Mouse (Mus musculus) MEL (cell line): Measurements from ENCODE around the gene 1700022I11Rik. TPM values are rescaled to one million over a fixed set of nuclear protein-coding genes. Genes with fewer than 3 reads are reported as not detected.

Experiments
- DNase-seq: peaks from one replicate; pipeline ENCODE4 v3.0.0; 2011; ENCODE audit warnings: low read depth, low spot score
- H3K27ac ChIP-seq: 2 replicates; pipeline ENCODE4 v1.5.1; 2012; ENCODE audit warnings: low read depth, mild to moderate bottlenecking, control low read depth, low read length, moderate library complexity; ENCODE audit not compliant: control insufficient read depth
- H3K27me3 ChIP-seq, 2 experiments: fragments of 150-350 bp in 1 of 2; sonication (generic) in 1 of 2; 2 replicates each; pipeline ENCODE4 v1.6.1; 2012; ENCODE audit warnings: low read length in 2 of 2, mild to moderate bottlenecking in 2 of 2, improper control_type of control experiment in 1 of 2, moderate library complexity in 1 of 2; ENCODE audit not compliant: insufficient read depth in 2 of 2, control insufficient read depth in 1 of 2
- H3K36me3 ChIP-seq, 2 experiments: 2 replicates each; pipeline ENCODE4 v1.6.1; 2012 to 2014; ENCODE audit warnings: low read length in 2 of 2, improper control_type of control experiment in 1 of 2, inconsistent platforms in 1 of 2, mild to moderate bottlenecking in 1 of 2; ENCODE audit not compliant: insufficient read depth in 2 of 2, control insufficient read depth in 1 of 2
- H3K4me1 ChIP-seq, 2 experiments: fragments of 150-350 bp in 1 of 2; sonication (generic) in 1 of 2; 2 replicates each; pipeline ENCODE4 v1.6.1; 2012; ENCODE audit warnings: low read length in 2 of 2, improper control_type of control experiment in 1 of 2, mild to moderate bottlenecking in 1 of 2; ENCODE audit not compliant: insufficient read depth in 2 of 2, control insufficient read depth in 1 of 2
- H3K4me3 ChIP-seq, 2 experiments: fragments of 150-350 bp in 1 of 2; sonication (generic) in 1 of 2; 2 replicates each; pipeline ENCODE4 v1.5.1; 2012; ENCODE audit warnings: low read depth in 2 of 2, low read length in 2 of 2, mild to moderate bottlenecking in 2 of 2, moderate library complexity in 2 of 2, control low read depth in 1 of 2, improper control_type of control experiment in 1 of 2; ENCODE audit not compliant: control insufficient read depth in 1 of 2, insufficient read depth in 1 of 2
- H3K79me2 ChIP-seq: 2 replicates; pipeline ENCODE4 v1.6.1; 2012; ENCODE audit warnings: mild to moderate bottlenecking, low read length, moderate library complexity; ENCODE audit not compliant: control insufficient read depth, poor library complexity, insufficient read depth
- H3K9ac ChIP-seq: 2 replicates; pipeline ENCODE4 v1.6.1; 2012; ENCODE audit warnings: low read depth, mild to moderate bottlenecking, control low read depth, low read length, moderate library complexity; ENCODE audit not compliant: control insufficient read depth, poor library complexity, severe bottlenecking
- H3K9me3 ChIP-seq: fragments of 150-350 bp; sonication (generic); replicated peaks from 2 replicates; pipeline ENCODE4 v1.6.1; 2012; ENCODE audit warnings: mild to moderate bottlenecking, low read length, improper control_type of control experiment, moderate library complexity; ENCODE audit not compliant: insufficient read depth
- BHLHE40 ChIP-seq: IDR thresholded peaks from 2 replicates; pipeline ENCODE4 v1.6.1; 2012; ENCODE audit warnings: low read depth, mild to moderate bottlenecking, inconsistent platforms, low read length, improper control_type of control experiment, borderline replicate concordance
- CHD1 ChIP-seq: IDR thresholded peaks from 2 replicates; pipeline ENCODE4 v1.6.1; 2012; ENCODE audit warnings: low read depth, mild to moderate bottlenecking, inconsistent platforms, low read length, improper control_type of control experiment
- CHD2 ChIP-seq: IDR thresholded peaks from 2 replicates; pipeline ENCODE4 v1.6.1; 2011; ENCODE audit warnings: low read length, improper control_type of control experiment
- CTCF ChIP-seq, 3 experiments: IDR thresholded peaks in 2 of 3; conservative IDR thresholded peaks in 1 of 3; 2 replicates each; pipeline ENCODE4 v1.5.1; 2011 to 2012; ENCODE audit warnings: low read length in 3 of 3, low read depth in 2 of 3, mild to moderate bottlenecking in 2 of 3, improper control_type of control experiment in 1 of 3, inconsistent platforms in 1 of 3, mixed read lengths in 1 of 3, moderate library complexity in 1 of 3; ENCODE audit not compliant: control insufficient read depth in 1 of 3, insufficient read depth in 1 of 3, poor library complexity in 1 of 3, severe bottlenecking in 1 of 3
- ELF1 ChIP-seq: IDR thresholded peaks from 2 replicates; pipeline ENCODE4 v1.6.1; 2014; ENCODE audit warnings: low read depth, mild to moderate bottlenecking, inconsistent platforms, low read length, improper control_type of control experiment, moderate library complexity
- EP300 ChIP-seq, 2 experiments: IDR thresholded peaks; 2 replicates each; pipeline ENCODE4 v1.6.1; 2011; ENCODE audit warnings: improper control_type of control experiment in 2 of 2, low read length in 2 of 2, low read depth in 1 of 2, mild to moderate bottlenecking in 1 of 2
- ETS1 ChIP-seq: IDR thresholded peaks from 2 replicates; pipeline ENCODE4 v1.6.1; 2012; ENCODE audit warnings: low read depth, mild to moderate bottlenecking, inconsistent platforms, low read length, improper control_type of control experiment, moderate library complexity
- GABPA ChIP-seq: IDR thresholded peaks from 2 replicates; pipeline ENCODE4 v1.6.1; 2012; ENCODE audit warnings: low read depth, mild to moderate bottlenecking, inconsistent platforms, low read length, improper control_type of control experiment, moderate library complexity
- GATA1 ChIP-seq: IDR thresholded peaks from 2 replicates; pipeline ENCODE4 v1.6.1; 2011; ENCODE audit warnings: low read depth, low read length, improper control_type of control experiment
- HCFC1 ChIP-seq: IDR thresholded peaks from 2 replicates; pipeline ENCODE4 v1.6.1; 2012; ENCODE audit warnings: low read depth, mild to moderate bottlenecking, inconsistent platforms, low read length, improper control_type of control experiment, moderate library complexity
- JUND ChIP-seq: IDR thresholded peaks from 2 replicates; pipeline ENCODE4 v1.6.1; 2011; ENCODE audit warnings: low read depth, mild to moderate bottlenecking, improper control_type of control experiment, low read length
- KAT2A ChIP-seq: conservative IDR thresholded peaks from 2 replicates; pipeline ENCODE4 v1.6.1; 2012; ENCODE audit warnings: low read depth, low read length, improper control_type of control experiment, inconsistent platforms
- MAX ChIP-seq: IDR thresholded peaks from 2 replicates; pipeline ENCODE4 v1.6.1; 2011; ENCODE audit warnings: low read length, improper control_type of control experiment
- MAZ ChIP-seq: IDR thresholded peaks from 2 replicates; pipeline ENCODE4 v1.6.1; 2012; ENCODE audit warnings: low read depth, mild to moderate bottlenecking, inconsistent platforms, low read length, improper control_type of control experiment
- MEF2A ChIP-seq: IDR thresholded peaks from 2 replicates; pipeline ENCODE4 v1.6.1; 2014; ENCODE audit warnings: low read depth, mild to moderate bottlenecking, inconsistent platforms, low read length, improper control_type of control experiment; ENCODE audit not compliant: poor library complexity, insufficient replicate concordance, severe bottlenecking; ENCODE audit errors: extremely low read depth
- MXI1 ChIP-seq: IDR thresholded peaks from 2 replicates; pipeline ENCODE4 v1.6.1; 2011; ENCODE audit warnings: mild to moderate bottlenecking, low read depth, low read length, improper control_type of control experiment
- MYC ChIP-seq: IDR thresholded peaks from 2 replicates; pipeline ENCODE4 v1.6.1; 2011; ENCODE audit warnings: low read depth, mild to moderate bottlenecking, low read length, improper control_type of control experiment, moderate library complexity
- NELFE ChIP-seq: IDR thresholded peaks from 2 replicates; pipeline ENCODE4 v1.6.1; 2011; ENCODE audit warnings: low read depth, low read length, improper control_type of control experiment
- NRF1 ChIP-seq: IDR thresholded peaks from 2 replicates; pipeline ENCODE4 v1.6.1; 2014; ENCODE audit warnings: low read depth, mild to moderate bottlenecking, inconsistent platforms, low read length, improper control_type of control experiment, moderate library complexity; ENCODE audit not compliant: poor library complexity, insufficient read depth, severe bottlenecking
- POLR2A ChIP-seq, 2 experiments: IDR thresholded peaks; 2 replicates each; pipeline ENCODE4 v1.6.1; 2011 to 2012; ENCODE audit warnings: low read length in 2 of 2, mild to moderate bottlenecking in 2 of 2, control low read depth in 1 of 2, improper control_type of control experiment in 1 of 2, low read depth in 1 of 2, moderate library complexity in 1 of 2; ENCODE audit not compliant: control insufficient read depth in 1 of 2, insufficient read depth in 1 of 2, poor library complexity in 1 of 2
- POLR2AphosphoS2 ChIP-seq: IDR thresholded peaks from 2 replicates; pipeline ENCODE4 v1.6.1; 2011; ENCODE audit warnings: low read length, improper control_type of control experiment
- POLR2AphosphoS5 ChIP-seq: IDR thresholded peaks from 2 replicates; pipeline ENCODE4 v1.6.1; 2012; ENCODE audit warnings: low read depth, borderline replicate concordance, mild to moderate bottlenecking, inconsistent platforms, low read length, moderate library complexity, mixed read lengths
- RAD21 ChIP-seq: IDR thresholded peaks from 2 replicates; pipeline ENCODE4 v1.6.1; 2011; ENCODE audit warnings: mild to moderate bottlenecking, low read depth, low read length, improper control_type of control experiment
- RCOR1 ChIP-seq: IDR thresholded peaks from 2 replicates; pipeline ENCODE4 v1.6.1; 2012; ENCODE audit warnings: low read depth, mild to moderate bottlenecking, inconsistent platforms, low read length, improper control_type of control experiment
- SIN3A ChIP-seq: IDR thresholded peaks from 2 replicates; pipeline ENCODE4 v1.6.1; 2012; ENCODE audit warnings: low read length, improper control_type of control experiment, inconsistent platforms
- SMC3 ChIP-seq: IDR thresholded peaks from 2 replicates; pipeline ENCODE4 v1.6.1; 2011; ENCODE audit warnings: low read depth, low read length, improper control_type of control experiment
- TAL1 ChIP-seq: IDR thresholded peaks from 2 replicates; pipeline ENCODE4 v1.6.1; 2012; ENCODE audit warnings: mild to moderate bottlenecking, inconsistent platforms, low read length, moderate library complexity, mixed read lengths
- TBP ChIP-seq: IDR thresholded peaks from 2 replicates; pipeline ENCODE4 v1.8.0; 2011; ENCODE audit warnings: low read depth, low read length, improper control_type of control experiment
- TCF12 ChIP-seq: IDR thresholded peaks from 2 replicates; pipeline ENCODE4 v1.6.1; 2014; ENCODE audit warnings: low read depth, mild to moderate bottlenecking, inconsistent platforms, low read length, improper control_type of control experiment, moderate library complexity
- UBTF ChIP-seq: IDR thresholded peaks from 2 replicates; pipeline ENCODE4 v1.6.1; 2012; ENCODE audit warnings: low read depth, mild to moderate bottlenecking, inconsistent platforms, low read length, improper control_type of control experiment, moderate library complexity, borderline replicate concordance; ENCODE audit not compliant: insufficient read depth
- USF1 ChIP-seq: IDR thresholded peaks from 2 replicates; pipeline ENCODE4 v1.6.1; 2014; ENCODE audit warnings: low read depth, mild to moderate bottlenecking, inconsistent platforms, low read length, improper control_type of control experiment, moderate library complexity
- USF2 ChIP-seq, 2 experiments: IDR thresholded peaks; 2 replicates each; pipeline ENCODE4 v1.6.1; 2011 to 2012; ENCODE audit warnings: improper control_type of control experiment in 2 of 2, low read length in 2 of 2, borderline replicate concordance in 1 of 2, inconsistent platforms in 1 of 2, low read depth in 1 of 2, mild to moderate bottlenecking in 1 of 2; ENCODE audit not compliant: insufficient read depth in 1 of 2
- ZKSCAN1 ChIP-seq: IDR thresholded peaks from 2 replicates; pipeline ENCODE4 v1.6.1; 2012; ENCODE audit warnings: low read depth, mild to moderate bottlenecking, inconsistent platforms, low read length, improper control_type of control experiment, moderate library complexity
- ZMIZ1 ChIP-seq: IDR thresholded peaks from 2 replicates; pipeline ENCODE4 v1.6.1; 2012; ENCODE audit warnings: low read depth, mild to moderate bottlenecking, inconsistent platforms, low read length, improper control_type of control experiment, moderate library complexity
- ZNF384 ChIP-seq: IDR thresholded peaks from 2 replicates; pipeline ENCODE4 v1.6.1; 2012; ENCODE audit warnings: low read depth, mild to moderate bottlenecking, inconsistent platforms, low read length, improper control_type of control experiment
- polyA plus RNA-seq, 2 experiments: library from polyadenylated mRNA; stranded (reverse) in 1 of 2; unstranded in 1 of 2; fragments of >175 nt in 1 of 2; fragments of >200 nt in 1 of 2; gene quantifications; 2 replicates each; pipeline versions ENCODE4 v1.2.1 to v1.2.4; 2012; ENCODE audit warnings: low replicate concordance in 2 of 2, low read depth in 1 of 2; ENCODE audit not compliant: insufficient read length in 2 of 2, insufficient read depth in 1 of 2, missing spikeins in 1 of 2
- total RNA-seq: library from RNA; depleted of rRNA; stranded (reverse); fragments of 300-350 nt; gene quantifications from 2 replicates; pipeline ENCODE4 v1.2.3, GENCODE M21; 2012

The 1700022I11Rik gene
- total and polyA plus RNA-seq, 3 experiments: 0.39 to 0.54 TPM; not detected in 1

DNA sequence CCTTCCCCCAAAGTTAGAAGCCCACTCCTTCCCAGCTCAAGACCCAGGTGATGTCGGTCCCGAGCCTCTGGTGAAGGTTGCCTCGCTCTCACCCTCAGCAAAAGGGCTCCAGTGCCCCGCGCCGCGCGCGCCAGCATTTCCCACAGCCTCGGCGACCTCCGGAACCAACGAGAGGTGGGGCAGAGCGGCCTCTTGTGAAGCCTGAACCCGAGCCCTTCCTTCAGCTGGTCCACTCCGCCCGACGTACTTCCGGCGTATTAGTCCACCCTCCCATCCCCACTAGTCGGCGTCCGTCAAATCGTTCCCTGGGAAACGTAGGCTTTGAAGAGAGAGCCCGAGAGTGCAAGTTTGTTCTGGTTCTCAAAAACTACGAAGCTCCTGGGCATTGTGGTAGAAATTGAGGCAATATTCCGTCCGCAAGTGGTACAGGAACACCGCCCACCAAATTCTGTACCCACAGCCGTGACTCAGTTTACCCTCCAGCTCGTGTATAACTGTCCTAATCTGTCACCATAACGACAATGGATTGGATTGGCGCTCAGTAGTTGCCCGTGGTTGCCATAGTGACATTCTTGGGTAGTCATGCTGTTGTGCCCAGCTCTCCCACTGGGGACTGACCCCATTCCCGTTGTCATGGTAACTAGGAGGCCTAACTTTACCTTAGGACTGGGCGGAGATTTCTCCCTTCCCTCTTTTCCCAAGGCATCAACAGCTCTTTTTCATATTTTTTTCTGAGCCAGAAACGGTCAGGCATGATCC is 62.0 kb downstream of the 1700022I11Rik start, which contains the start of gene Stoml2:
Stoml2 (minus strand) TSS at position 474 of the 759 bp plus-strand sequence.
- Histone ChIP-seq H3K27ac (peak within 1 kb of the TSS; percentile 75), H3K79me2 (peaks cover 16% of the 10 kb centered on the region), H3K4me3 (peak within 1 kb of the TSS; percentile 84 to 93), H3K9me3 (no peaks in the 10 kb centered on the region), H3K36me3 (peaks cover 1 to 5% of the 10 kb centered on the region in 2 experiments; a peak in 3 of 4 replicates), H3K9ac (peak within 1 kb of the TSS; percentile 88), H3K4me1 (peaks cover 4 to 9% of the 10 kb centered on the region in 2 experiments; a peak in 3 of 4 replicates), H3K27me3 (no peaks in the 10 kb centered on the region)
- no peak for TF ChIP-seq NRF1
- peak; percentile 93 for TF ChIP-seq MAZ
- peak; percentile 79 for TF ChIP-seq ELF1
- TF ChIP-seq POLR2A (IDR thresholded peaks at IDR 0.05; ENCODE audit: control insufficient read depth in 1 of 2, insufficient read depth in 1 of 2, low read depth in 1 of 2, low read length in 2 of 2, poor library complexity in 1 of 2): peak; percentile 49 to 82; a peak in 3 of 4 replicates
- TF ChIP-seq ZMIZ1: peak; percentile 82
- TF ChIP-seq ETS1: peak; percentile 86
- peak; percentile 94 for TF ChIP-seq NELFE
- TF ChIP-seq RCOR1: no peak
- TF ChIP-seq MEF2A: no peak
- peak; percentile 63; the same call in 1 of the 2 replicates for TF ChIP-seq MAX
- no peak for TF ChIP-seq ZKSCAN1
- TF ChIP-seq MXI1: peak; percentile 49
- no peak for TF ChIP-seq JUND
- peak; percentile 61 for TF ChIP-seq ZNF384
- TF ChIP-seq RAD21: no peak
- TF ChIP-seq GABPA: peak; percentile 62; the same call in 1 of the 2 replicates
- TF ChIP-seq POLR2AphosphoS5: no peak
- TF ChIP-seq EP300 (IDR thresholded peaks at IDR 0.05; ENCODE audit: low read depth in 1 of 2, low read length in 2 of 2): peak in 1 of 2 experiments; percentile 25; a peak in 1 of 4 replicates
- peak; percentile 76; the same call in 1 of the 2 replicates for TF ChIP-seq MYC
- peak; percentile 98 for TF ChIP-seq SIN3A
- TF ChIP-seq GATA1: no peak
- TF ChIP-seq USF1: peak; percentile 49; the same call in 1 of the 2 replicates
- no peak for TF ChIP-seq TAL1
- TF ChIP-seq TCF12: peak; percentile 77
- TF ChIP-seq CHD2: no peak
- TF ChIP-seq TBP: peak; percentile 89
- peak; percentile 59; the same call in 1 of the 2 replicates for TF ChIP-seq CHD1
- peak; percentile 80 for TF ChIP-seq POLR2AphosphoS2
- TF ChIP-seq SMC3: peak; percentile 13; the same call in 1 of the 2 replicates
- TF ChIP-seq CTCF (IDR thresholded peaks at IDR 0.05 in 2 of 3, conservative IDR thresholded peaks at IDR 0.05 in 1 of 3; ENCODE audit: control insufficient read depth in 1 of 3, insufficient read depth in 1 of 3, low read depth in 2 of 3, low read length in 3 of 3, poor library complexity in 1 of 3, severe bottlenecking in 1 of 3): peak in 2 of 3 experiments; percentile 2 to 46; a peak in 2 of 6 replicates
- TF ChIP-seq UBTF: no peak
- peak; percentile 82 for TF ChIP-seq KAT2A
- peak; percentile 97 for TF ChIP-seq HCFC1
- TF ChIP-seq BHLHE40: no peak
- TF ChIP-seq USF2 (IDR thresholded peaks at IDR 0.05; ENCODE audit: borderline replicate concordance in 1 of 2, insufficient read depth in 1 of 2, low read depth in 1 of 2, low read length in 2 of 2): no peak
- DNase-seq: peak; percentile 96
